Mouse (Mus musculus) intestine, postnatal 0 days (tissue): ENCODE data around the gene 4921536K21Rik. TPM values are rescaled to one million over a fixed set of nuclear protein-coding genes. Genes with fewer than 3 reads are reported as not detected.

Experiments used
- ATAC-seq: fragments of 200-750 bp; cut with Nextera tagmentation; 2 replicates; pipeline ENCODE4 v1.8.0; 2017; ENCODE audit warnings: mild to moderate bottlenecking, moderate TSS enrichment, moderate library complexity
- H3K27ac ChIP-seq: fragments of 300-500 bp; sonication (generic); 2 replicates; pipeline ENCODE4 v1.5.1; 2014; ENCODE audit warnings: mild to moderate bottlenecking, low read depth, low read length, moderate library complexity
- H3K27me3 ChIP-seq: fragments of 300-500 bp; sonication (generic); replicated peaks from 2 replicates; pipeline ENCODE4 v1.6.1; 2014; ENCODE audit warnings: low read length, mixed read lengths; ENCODE audit not compliant: control insufficient read depth, insufficient read depth
- H3K36me3 ChIP-seq: fragments of 300-500 bp; sonication (generic); 2 replicates; pipeline ENCODE4 v1.6.1; 2014; ENCODE audit warnings: mild to moderate bottlenecking, moderate library complexity; ENCODE audit not compliant: control insufficient read depth, insufficient read depth
- H3K4me1 ChIP-seq: fragments of 300-500 bp; sonication (generic); replicated peaks from 2 replicates; pipeline ENCODE4 v1.6.1; 2014; ENCODE audit warnings: antibody characterized with exemption, low read length, mixed read lengths; ENCODE audit not compliant: control insufficient read depth, insufficient read depth
- H3K4me2 ChIP-seq: fragments of 300-500 bp; sonication (generic); replicated peaks from 2 replicates; pipeline ENCODE4 v1.6.1; 2014; ENCODE audit warnings: low read depth, mild to moderate bottlenecking, moderate library complexity
- H3K4me3 ChIP-seq: fragments of 300-500 bp; sonication (generic); 2 replicates; pipeline ENCODE4 v1.5.1; 2014; ENCODE audit warnings: low read depth, low read length
- H3K9ac ChIP-seq: fragments of 300-500 bp; sonication (generic); 2 replicates; pipeline ENCODE4 v1.6.1; 2014; ENCODE audit warnings: mild to moderate bottlenecking, low read depth, low read length
- H3K9me3 ChIP-seq: fragments of 300-500 bp; sonication (generic); 2 replicates; pipeline ENCODE4 v1.6.1; 2016; ENCODE audit warnings: mixed run types; ENCODE audit not compliant: control insufficient read depth
- CTCF ChIP-seq: sonication (generic); IDR thresholded peaks from 2 replicates; pipeline ENCODE4 v1.5.1; 2016; ENCODE audit warnings: low read depth, mild to moderate bottlenecking, control low read depth, antibody characterized with exemption, moderate library complexity
- WGBS: fragments of 180-500 bp; shearing (Covaris S2); extraction: QIAGEN DNeasy Blood & Tissue Kit; methylation state at CpG from one replicate; pipeline ENCODE4 v1.1.7; 2014; 5-methylcytosine and 5-hydroxymethylcytosine counted together
- polyA plus RNA-seq: library from polyadenylated mRNA; unstranded; fragments of >200 nt; fragmentation: Nextera tagmentation; extraction: Ambion mirVana; gene quantifications from 2 replicates; pipeline ENCODE4 v1.2.1, GENCODE M21; 2015

Gene 4921536K21Rik
- polyA plus RNA-seq, 1 experiment from 2014 or later = 0.20 TPM

DNA sequence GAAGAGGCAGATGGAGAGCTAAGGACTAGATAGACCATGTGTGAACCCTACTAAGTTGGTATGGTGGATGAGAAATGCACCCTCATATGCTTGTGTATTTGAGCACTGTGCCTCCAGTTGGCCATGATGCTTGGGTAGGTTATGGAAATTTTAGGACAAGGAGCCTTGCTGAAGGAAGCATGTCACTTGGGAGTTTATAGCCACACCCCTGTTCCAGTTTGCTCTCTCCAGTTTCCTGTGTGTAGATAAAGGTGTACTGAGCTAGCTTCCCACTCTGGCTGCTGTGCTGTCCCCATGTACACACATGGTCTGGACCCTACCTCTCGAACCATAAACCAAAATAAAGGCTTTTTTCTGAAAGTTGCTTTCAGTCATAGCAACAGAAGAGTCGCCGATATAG, 40.7 kb downstream of the 4921536K21Rik start:
- H3K9me3 ChIP-seq = no peaks in the 10 kb centered on the region
- H3K4me3 ChIP-seq = no peak overlapping the region
- WGBS = 93% methylated on average over 3 of the region's 3 CpGs
- H3K36me3 ChIP-seq = no peaks in the 10 kb centered on the region
- H3K27me3 ChIP-seq = no peaks in the 10 kb centered on the region
- no peak overlapping the region for H3K9ac ChIP-seq
- H3K4me1 ChIP-seq = no peaks in the 10 kb centered on the region
- TF ChIP-seq CTCF = no peak
- no peak for ATAC-seq
- no peak overlapping the region for H3K4me2 ChIP-seq
- H3K27ac ChIP-seq = no peak overlapping the region

DNA sequence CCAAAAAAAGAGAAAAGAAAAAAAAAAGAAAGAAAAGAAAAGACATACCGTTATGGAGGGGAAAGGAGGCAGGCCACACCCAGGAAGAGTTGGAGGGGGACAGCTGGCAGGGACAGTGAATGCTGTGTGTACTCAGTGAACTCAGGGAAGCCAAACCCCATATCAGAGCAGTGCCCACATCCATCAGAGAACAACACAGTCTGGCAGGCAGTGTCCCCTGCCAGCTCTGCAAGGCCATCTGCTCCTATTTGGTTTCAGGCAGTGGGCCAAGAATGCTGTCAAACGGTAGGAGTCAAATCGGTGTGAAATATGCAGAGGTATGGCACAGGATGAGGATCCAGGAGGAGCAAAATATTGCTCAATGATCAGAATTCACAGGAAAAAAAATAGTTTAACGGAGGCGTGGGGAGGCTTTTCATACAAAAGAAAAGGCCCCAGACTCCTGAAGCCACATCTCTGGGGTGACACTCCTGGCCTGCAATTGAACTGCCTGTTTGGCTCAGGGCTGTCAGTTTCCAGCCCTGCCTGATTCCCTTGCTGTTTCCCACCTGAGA, 41.3 kb downstream of the 4921536K21Rik start:
- Histone ChIP-seq H3K4me1 (no peaks in the 10 kb centered on the region), H3K4me2 (no peak overlapping the region), H3K4me3 (no peak overlapping the region), H3K9me3 (no peaks in the 10 kb centered on the region), H3K27ac (no peak overlapping the region), H3K9ac (no peak overlapping the region), H3K27me3 (no peaks in the 10 kb centered on the region), H3K36me3 (no peaks in the 10 kb centered on the region)
- ATAC-seq = no peak
- no peak for TF ChIP-seq CTCF
- 75% methylated on average over 5 of the region's 5 CpGs for WGBS

DNA sequence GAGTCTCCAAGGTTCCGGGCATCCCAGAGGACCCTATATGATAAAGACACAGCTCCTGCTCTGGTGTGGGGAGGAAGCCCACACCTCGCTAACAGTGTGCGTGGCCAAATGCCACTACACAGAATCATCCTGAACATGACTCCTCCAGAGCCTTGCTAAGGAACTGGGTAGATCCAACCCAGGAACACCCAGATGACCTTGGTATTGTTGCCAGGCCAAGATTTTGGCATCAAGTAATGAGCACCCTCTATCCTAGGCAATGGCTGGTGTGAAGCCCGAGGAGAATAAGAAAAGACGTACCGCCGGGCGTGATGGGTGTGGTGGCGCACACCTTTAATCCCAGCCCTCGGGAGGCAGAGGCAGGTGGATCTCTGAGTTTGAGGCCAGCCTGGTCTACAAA, 41.9 kb downstream of the 4921536K21Rik start:
- whole genome bisulfite sequencing = 94% methylated on average over 10 of the region's 10 CpGs
- no peaks in the 10 kb centered on the region for H3K4me1 ChIP-seq
- H3K4me3 ChIP-seq = no peak overlapping the region
- ATAC-seq = no peak
- TF ChIP-seq CTCF = no peak
- H3K27ac ChIP-seq = no peak overlapping the region
- H3K4me2 ChIP-seq = no peak overlapping the region
- no peak overlapping the region for H3K9ac ChIP-seq
- no peaks in the 10 kb centered on the region for H3K36me3 ChIP-seq
- no peaks in the 10 kb centered on the region for H3K9me3 ChIP-seq
- H3K27me3 ChIP-seq = no peaks in the 10 kb centered on the region

DNA sequence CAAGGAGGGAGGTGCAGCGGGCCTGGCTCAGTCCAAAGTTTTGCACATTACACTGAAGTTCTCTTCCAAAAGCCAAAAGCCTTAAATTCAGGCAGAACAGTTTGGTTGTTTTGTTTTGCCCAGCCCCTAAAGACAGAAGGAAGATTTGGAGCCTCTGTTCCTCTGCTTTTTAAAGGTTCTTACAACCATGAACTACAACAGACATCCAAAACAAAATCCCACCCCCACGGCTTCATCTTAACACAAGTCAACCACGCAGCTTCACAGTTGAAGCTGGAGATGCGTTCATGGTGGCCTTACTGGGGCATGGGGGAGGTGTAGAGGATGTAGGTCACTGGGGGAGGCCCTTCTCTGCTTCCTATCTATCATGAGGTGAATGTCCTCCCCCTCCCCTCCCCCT, 43.0 kb downstream of the 4921536K21Rik start:
- H3K27ac ChIP-seq = no peak overlapping the region
- H3K36me3 ChIP-seq = no peaks in the 10 kb centered on the region
- H3K4me3 ChIP-seq = no peak overlapping the region
- no peak for TF ChIP-seq CTCF
- ATAC-seq = no peak
- H3K27me3 ChIP-seq = no peaks in the 10 kb centered on the region
- H3K4me1 ChIP-seq = no peaks in the 10 kb centered on the region
- 88% methylated on average over 4 of the region's 4 CpGs for WGBS
- H3K9me3 ChIP-seq = no peaks in the 10 kb centered on the region
- H3K4me2 ChIP-seq = no peak overlapping the region
- H3K9ac ChIP-seq = no peak overlapping the region

DNA sequence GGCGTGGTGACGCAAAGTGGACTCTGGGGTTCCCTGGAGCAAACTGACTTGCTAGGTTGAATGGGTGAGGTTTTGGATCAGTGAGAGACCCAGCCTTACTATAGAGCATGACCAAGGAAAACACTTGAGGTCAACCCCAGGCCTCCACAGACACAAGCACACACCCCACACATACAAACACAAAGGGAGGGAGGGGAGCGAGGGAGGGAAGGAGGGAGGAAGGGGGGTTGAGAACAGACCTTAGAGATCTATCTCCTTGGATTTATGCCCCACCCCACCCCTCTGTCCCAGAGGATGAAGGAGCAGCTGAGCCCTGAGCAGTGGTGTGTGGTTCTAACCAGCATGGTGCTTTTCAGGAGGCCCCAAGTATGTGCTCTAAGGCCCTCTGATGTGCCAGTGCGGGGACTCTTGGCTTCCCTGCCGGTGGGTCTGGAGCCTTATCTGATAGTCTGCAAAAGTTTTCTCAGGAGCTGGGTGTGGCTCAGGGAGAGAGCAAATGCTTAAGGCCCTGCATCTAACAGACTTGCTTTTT, 44.1 kb downstream of the 4921536K21Rik start:
- no peak overlapping the region for H3K4me3 ChIP-seq
- WGBS = 53% methylated on average over 5 of the region's 5 CpGs
- H3K36me3 ChIP-seq = no peaks in the 10 kb centered on the region
- TF ChIP-seq CTCF = no peak
- H3K9me3 ChIP-seq = no peaks in the 10 kb centered on the region
- H3K4me1 ChIP-seq = no peaks in the 10 kb centered on the region
- H3K27me3 ChIP-seq = no peaks in the 10 kb centered on the region
- no peak overlapping the region for H3K27ac ChIP-seq
- ATAC-seq = no peak
- H3K4me2 ChIP-seq = no peak overlapping the region
- no peak overlapping the region for H3K9ac ChIP-seq

DNA sequence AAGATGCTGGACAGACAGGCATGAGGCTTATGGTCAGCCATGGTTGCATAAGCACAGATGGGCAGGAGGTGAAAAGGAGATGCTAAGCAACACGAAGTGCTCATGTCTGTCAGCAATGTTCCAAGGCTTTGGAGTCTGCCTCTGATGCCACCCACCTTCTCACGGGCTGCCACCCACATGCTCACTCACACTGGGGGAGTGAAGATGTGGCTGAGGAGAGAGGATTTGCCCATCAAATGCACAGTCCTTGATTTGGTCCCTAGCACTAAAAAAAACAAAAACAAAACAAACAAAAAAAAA, 44.6 kb downstream of the 4921536K21Rik start:
- no peaks in the 10 kb centered on the region for H3K36me3 ChIP-seq
- no peak overlapping the region for H3K4me3 ChIP-seq
- no peak for ATAC-seq
- no peaks in the 10 kb centered on the region for H3K27me3 ChIP-seq
- H3K9ac ChIP-seq = no peak overlapping the region
- no peak overlapping the region for H3K4me2 ChIP-seq
- no peaks in the 10 kb centered on the region for H3K9me3 ChIP-seq
- H3K4me1 ChIP-seq = no peaks in the 10 kb centered on the region
- WGBS = 78% methylated on average over 2 of the region's 2 CpGs
- H3K27ac ChIP-seq = no peak overlapping the region
- no peak for TF ChIP-seq CTCF
